Mouse (Mus musculus) heart, embryonic 14.5 days (tissue): ENCODE results near the gene Smim6. TPM values are rescaled to one million over a fixed set of nuclear protein-coding genes. Genes with fewer than 3 reads are reported as not detected.
A peak's percentile ranks its signal among the peaks of the same experiment; 100 is the strongest.

ENCODE experiments used
- ATAC-seq: fragments of 200-750 bp; cut with Nextera tagmentation; 2 replicates; pipeline ENCODE4 v1.8.0; 2017; ENCODE audit warnings: low read depth, moderate TSS enrichment; ENCODE audit not compliant: insufficient number of reproducible peaks, insufficient read depth, low FRiP score
- H3K27ac ChIP-seq, 2 experiments: fragments of 200-500 bp in 1 of 2; fragments of 300-500 bp in 1 of 2; sonication (generic) in 1 of 2; replicated peaks in 1 of 2; 2 replicates each; pipeline ENCODE4 v1.5.1; 2012 to 2014; ENCODE audit warnings: low read depth in 2 of 2, low read length in 2 of 2, control low read depth in 1 of 2, mild to moderate bottlenecking in 1 of 2, mixed read lengths in 1 of 2; ENCODE audit not compliant: control insufficient read depth in 1 of 2, insufficient read depth in 1 of 2
- H3K27me3 ChIP-seq: fragments of 300-500 bp; sonication (generic); 2 replicates; pipeline ENCODE4 v1.6.1; 2014; ENCODE audit warnings: mild to moderate bottlenecking, low read length, control low read depth; ENCODE audit not compliant: control insufficient read depth, insufficient read depth
- H3K36me3 ChIP-seq: fragments of 300-500 bp; sonication (generic); 2 replicates; pipeline ENCODE4 v1.6.1; 2014; ENCODE audit warnings: mild to moderate bottlenecking, control low read depth, low read length, mixed read lengths; ENCODE audit not compliant: control insufficient read depth, insufficient read depth
- H3K4me1 ChIP-seq, 2 experiments: fragments of 200-500 bp in 1 of 2; fragments of 300-500 bp in 1 of 2; sonication (generic) in 1 of 2; 2 replicates each; pipeline ENCODE4 v1.6.1; 2012 to 2014; ENCODE audit warnings: low read length in 2 of 2, control low read depth in 1 of 2, mixed read lengths in 1 of 2; ENCODE audit not compliant: control insufficient read depth in 2 of 2, insufficient read depth in 2 of 2
- H3K4me2 ChIP-seq: fragments of 300-500 bp; sonication (generic); 2 replicates; pipeline ENCODE4 v1.6.1; 2014; ENCODE audit warnings: mild to moderate bottlenecking, low read length
- H3K4me3 ChIP-seq, 2 experiments: fragments of 200-500 bp in 1 of 2; fragments of 300-500 bp in 1 of 2; sonication (generic) in 1 of 2; 2 replicates each; pipeline ENCODE4 v1.5.1; 2012 to 2014; ENCODE audit warnings: low read length in 2 of 2, mild to moderate bottlenecking in 2 of 2, control low read depth in 1 of 2, low read depth in 1 of 2, moderate library complexity in 1 of 2; ENCODE audit not compliant: control insufficient read depth in 1 of 2, insufficient read depth in 1 of 2
- H3K9ac ChIP-seq: fragments of 300-500 bp; sonication (generic); 2 replicates; pipeline ENCODE4 v1.6.1; 2014; ENCODE audit warnings: mild to moderate bottlenecking, low read length
- H3K9me3 ChIP-seq: fragments of 300-500 bp; sonication (generic); 2 replicates; pipeline ENCODE4 v1.6.1; 2016; ENCODE audit warnings: low read length, control low read depth; ENCODE audit not compliant: control insufficient read depth
- WGBS: fragments of 180-500 bp; shearing (Covaris S2); extraction: QIAGEN DNeasy Blood & Tissue Kit; methylation state at CpG from one replicate; pipeline ENCODE4 v1.1.7; 2014; 5-methylcytosine and 5-hydroxymethylcytosine counted together
- polyA plus RNA-seq: library from polyadenylated mRNA; unstranded; fragments of >200 nt; fragmentation: Nextera tagmentation; extraction: Ambion mirVana; gene quantifications from 2 replicates; pipeline ENCODE4 v1.2.1, GENCODE M21; 2014

Gene Smim6
- polyA plus RNA-seq, result 1.0 and 2.1 TPM in 2 replicates

DNA sequence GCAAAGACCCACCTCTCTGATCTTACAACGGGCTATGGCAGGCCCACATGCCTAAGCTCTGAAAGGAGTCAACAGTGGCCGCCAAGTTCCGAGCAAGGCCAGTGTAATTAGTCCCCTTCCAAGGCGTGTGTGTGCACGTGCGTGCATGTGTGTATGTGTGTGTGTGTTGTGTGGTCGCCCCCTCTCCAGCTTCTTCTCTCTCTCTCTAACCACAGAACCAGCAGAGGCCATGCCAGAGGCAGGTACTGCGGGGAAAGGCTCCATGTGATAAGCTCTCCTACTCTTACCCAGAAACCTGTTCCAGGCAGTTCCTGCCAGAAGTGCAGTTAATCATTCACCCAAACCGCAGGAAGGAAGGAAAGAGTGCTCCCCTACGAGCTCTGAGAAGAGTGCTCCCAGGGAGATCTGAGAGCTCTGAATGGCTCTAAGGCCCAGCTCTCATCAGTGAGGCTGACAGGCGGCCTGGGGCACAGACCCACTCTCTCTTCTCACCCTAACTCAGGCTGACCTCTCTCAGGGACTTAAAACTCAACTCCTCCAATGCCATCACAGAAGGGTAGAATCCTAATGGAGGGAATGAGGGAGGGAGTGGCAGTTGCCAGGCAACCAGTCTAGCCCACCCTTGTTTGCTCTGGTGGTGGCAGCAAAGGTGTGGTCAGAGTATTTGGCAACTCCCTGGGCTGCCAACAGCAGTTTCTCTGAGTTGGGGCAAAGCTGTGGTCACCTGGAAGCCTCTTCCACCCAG lies at the start of gene Smim6:
Gene Smim6 (plus strand): TSS at position 386 of the 745 bp plus-strand sequence.
- 83% methylated on average over 11 of the region's 11 CpGs for WGBS
- Histone ChIP-seq H3K9ac (0 out of 2 replicates have a peak within 1 kb of the TSS, but pooled peaks have one; percentile 35), H3K36me3 (peaks cover 56% of the 10 kb centered on the region), H3K27me3 (no peaks in the 10 kb centered on the region), H3K4me3 (no peak within 1 kb of the TSS), H3K27ac (no peak within 1 kb of the TSS; a peak in 1 of 4 replicates), H3K4me1 (0 out of 4 replicates have a peak, but pooled peaks cover 0 to 3% of the 10 kb centered on the region in 2 experiments), H3K9me3 (no peaks in the 10 kb centered on the region), H3K4me2 (no peak within 1 kb of the TSS)
- ATAC-seq, result no peak

DNA sequence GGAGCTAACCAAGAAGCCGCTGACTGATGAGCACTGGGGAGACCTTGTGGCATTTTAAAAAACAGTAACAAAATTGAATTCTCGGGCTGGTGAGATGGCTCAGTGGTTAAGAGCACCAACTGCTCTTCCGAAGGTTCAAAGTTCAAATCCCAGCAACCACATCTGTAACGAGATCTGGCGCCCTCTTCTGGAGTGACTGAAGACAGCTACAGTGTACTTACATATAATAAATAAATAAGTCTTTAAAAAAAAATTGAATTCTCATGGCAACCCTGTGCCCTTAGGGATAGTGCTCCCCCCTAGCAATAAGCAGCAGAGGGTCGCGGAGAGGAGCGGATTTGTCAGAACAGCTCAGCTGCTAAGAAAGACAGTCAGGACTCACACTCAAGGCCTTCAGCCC lies 47.9 kb upstream of the Smim6 start:
- no peak overlapping the region for H3K9ac ChIP-seq
- 80% methylated on average over 8 of the region's 8 CpGs for WGBS
- no peak overlapping the region for H3K4me2 ChIP-seq
- H3K36me3 ChIP-seq, result no peaks in the 10 kb centered on the region
- no peak overlapping the region for H3K27ac ChIP-seq
- H3K4me1 ChIP-seq, result no peaks in the 10 kb centered on the region
- H3K9me3 ChIP-seq, result no peaks in the 10 kb centered on the region
- no peak for ATAC-seq
- H3K27me3 ChIP-seq, result peaks cover 29% of the 10 kb centered on the region
- no peak overlapping the region for H3K4me3 ChIP-seq

DNA sequence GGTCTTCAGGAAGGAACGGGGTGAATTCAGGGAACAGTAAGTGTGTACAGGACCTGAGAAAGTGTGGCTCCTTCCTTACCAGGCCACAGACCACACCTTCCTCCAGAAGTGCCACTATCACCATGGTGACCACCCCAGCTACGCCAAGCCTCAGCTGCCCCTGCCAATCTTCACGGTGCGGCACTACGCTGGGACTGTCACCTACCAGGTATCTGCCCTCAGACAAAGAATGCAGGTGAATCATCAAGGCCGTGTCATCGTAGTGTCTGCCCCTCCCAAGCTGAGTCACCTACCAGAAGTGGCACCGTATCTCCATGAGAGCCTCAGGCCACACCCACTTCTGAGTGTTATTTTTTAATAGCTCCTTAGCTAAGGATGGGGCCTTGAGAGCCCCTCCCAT lies 42.4 kb upstream of the Smim6 start:
- Histone ChIP-seq H3K4me1 (peaks cover 8 to 11% of the 10 kb centered on the region in 2 experiments; a peak in 2 of 4 replicates), H3K9ac (no peak overlapping the region), H3K27ac (no peak overlapping the region), H3K36me3 (no peaks in the 10 kb centered on the region), H3K9me3 (no peaks in the 10 kb centered on the region), H3K4me2 (no peak overlapping the region), H3K4me3 (no peak overlapping the region), H3K27me3 (no peaks in the 10 kb centered on the region)
- WGBS, result 71% methylated on average over 8 of the region's 8 CpGs
- no peak for ATAC-seq

DNA sequence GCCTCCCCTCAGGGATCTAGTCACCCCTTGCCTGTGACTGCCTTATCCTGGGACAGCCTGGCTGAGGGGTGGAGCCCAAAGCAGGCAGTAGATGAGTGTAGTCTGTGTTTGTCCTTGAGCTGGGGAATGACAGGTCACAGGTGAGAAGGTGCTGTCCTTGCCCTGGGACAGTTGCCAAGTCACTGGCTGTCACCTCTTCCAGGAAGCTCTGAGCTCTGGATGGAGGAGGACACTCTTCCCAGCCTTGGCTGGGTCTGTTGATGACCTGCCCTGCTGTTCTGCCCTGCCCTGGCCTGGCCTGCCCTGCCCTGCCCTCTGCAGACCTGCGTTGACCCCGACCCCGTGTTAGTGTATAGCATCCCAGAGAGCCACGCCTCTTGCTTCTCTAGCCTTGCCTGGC lies 39.4 kb upstream of the Smim6 start:
- no peak overlapping the region for H3K4me2 ChIP-seq
- H3K4me3 ChIP-seq, result no peak overlapping the region
- no peaks in the 10 kb centered on the region for H3K36me3 ChIP-seq
- no peak overlapping the region for H3K9ac ChIP-seq
- peaks cover 8 to 11% of the 10 kb centered on the region in 2 experiments; a peak in 2 of 4 replicates for H3K4me1 ChIP-seq
- WGBS, result 75% methylated on average over 4 of the region's 4 CpGs
- H3K27me3 ChIP-seq, result no peaks in the 10 kb centered on the region
- H3K27ac ChIP-seq, result no peak overlapping the region
- no peak for ATAC-seq
- no peaks in the 10 kb centered on the region for H3K9me3 ChIP-seq

DNA sequence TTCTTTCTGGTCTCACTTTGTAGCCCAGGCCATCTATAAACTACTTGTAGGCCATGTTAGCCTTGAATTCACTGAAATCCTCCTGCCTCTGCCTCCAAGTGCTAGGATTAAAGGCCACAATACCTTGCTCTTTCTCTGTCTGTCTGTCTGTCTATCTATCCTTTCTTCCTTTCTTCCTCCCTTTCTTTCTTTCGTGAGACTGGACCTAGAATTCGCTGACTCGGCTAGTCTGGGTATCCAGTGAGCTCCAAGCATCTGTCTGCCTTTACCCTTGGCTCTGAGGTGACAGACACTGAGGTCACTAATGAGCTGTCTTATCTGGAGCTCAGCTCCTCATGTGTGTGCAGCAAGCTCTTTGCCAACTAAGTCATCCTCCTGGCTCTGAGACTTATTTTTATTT lies 35.9 kb upstream of the Smim6 start:
- no peak for ATAC-seq
- Histone ChIP-seq H3K4me3 (no peak overlapping the region), H3K27ac (no peak overlapping the region), H3K9ac (no peak overlapping the region), H3K4me1 (peaks cover 8% of the 10 kb centered on the region in 2 experiments; a peak in 2 of 4 replicates), H3K9me3 (no peaks in the 10 kb centered on the region), H3K36me3 (no peaks in the 10 kb centered on the region), H3K4me2 (no peak overlapping the region), H3K27me3 (no peaks in the 10 kb centered on the region)
- WGBS, result 83% methylated on average over 3 of the region's 3 CpGs

DNA sequence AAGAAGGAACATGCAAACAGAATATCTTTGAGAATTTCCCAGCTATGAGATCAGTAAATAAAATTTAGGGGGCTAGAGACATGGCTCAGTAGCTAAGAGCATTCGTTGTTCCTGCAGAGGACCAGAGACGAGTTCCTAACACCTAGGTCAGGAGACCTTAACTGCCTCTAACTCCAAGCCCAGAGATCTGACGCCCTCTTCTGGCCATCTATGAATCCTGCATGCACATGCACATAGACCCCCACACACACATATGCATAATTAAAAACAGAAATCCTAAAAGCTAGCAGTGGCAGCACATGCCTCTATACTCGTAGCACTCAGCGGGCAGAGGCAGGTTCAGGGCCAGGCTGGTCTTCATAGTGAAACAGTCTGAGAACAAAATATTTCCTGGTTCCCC lies 35.4 kb upstream of the Smim6 start:
- Histone ChIP-seq H3K9me3 (no peaks in the 10 kb centered on the region), H3K4me2 (no peak overlapping the region), H3K27me3 (no peaks in the 10 kb centered on the region), H3K36me3 (no peaks in the 10 kb centered on the region), H3K4me3 (no peak overlapping the region), H3K4me1 (peaks cover 8% of the 10 kb centered on the region in 2 experiments; a peak in 2 of 4 replicates), H3K9ac (no peak overlapping the region), H3K27ac (no peak overlapping the region)
- WGBS, result 78% methylated on average over 5 of the region's 5 CpGs
- ATAC-seq, result no peak

DNA sequence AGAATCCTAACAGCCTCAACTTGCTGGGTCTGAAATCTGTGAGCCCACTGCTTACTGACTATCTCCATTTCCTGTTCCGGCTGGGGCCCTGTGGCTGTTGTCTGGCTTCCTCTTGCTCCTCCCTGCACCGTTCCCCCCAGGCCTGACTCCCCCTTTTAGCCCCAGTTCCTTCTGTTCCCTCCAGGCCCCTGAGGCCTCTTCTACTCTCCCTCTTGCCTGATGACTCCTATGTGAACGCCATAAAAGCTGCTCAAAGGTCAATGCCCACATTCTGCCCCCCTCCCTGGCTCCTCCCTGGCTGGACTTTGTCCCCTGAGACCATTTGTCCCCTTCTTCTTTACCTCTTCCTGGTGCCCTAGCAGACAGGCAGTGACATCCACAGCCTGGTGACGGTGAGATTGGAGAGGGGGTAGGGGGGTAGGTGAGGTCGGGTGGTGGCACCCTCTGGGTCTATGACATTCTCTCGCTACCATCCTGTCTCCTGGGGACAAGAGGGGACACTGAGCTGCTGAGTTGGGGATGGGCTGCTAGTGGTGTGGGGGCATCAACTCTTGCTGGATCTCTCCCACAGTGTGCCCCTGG lies 34.6 kb upstream of the Smim6 start:
- 71% methylated on average over 6 of the region's 6 CpGs for WGBS
- no peak overlapping the region for H3K9ac ChIP-seq
- H3K4me1 ChIP-seq, result peaks cover 2 to 5% of the 10 kb centered on the region in 2 experiments; a peak in 2 of 4 replicates
- H3K4me3 ChIP-seq, result no peak overlapping the region
- H3K4me2 ChIP-seq, result no peak overlapping the region
- H3K27me3 ChIP-seq, result no peaks in the 10 kb centered on the region
- no peak overlapping the region for H3K27ac ChIP-seq
- no peaks in the 10 kb centered on the region for H3K9me3 ChIP-seq
- ATAC-seq, result no peak
- H3K36me3 ChIP-seq, result no peaks in the 10 kb centered on the region
